Mouse (Mus musculus): ENCODE data around the gene Olfml2b.

The Olfml2b gene

GRCm38 (mm10) chr1:170731865-170732595, 87.7 kb downstream of the Olfml2b start:
- no peak for DNase-seq (ENCODE audit: low read depth, low spot score)
